Mouse (Mus musculus) spleen, adult 18-20 months (tissue): ENCODE measurements around the gene Apoc4.
"Not testable (repeated sequence)": the region's sequence is repeated elsewhere in the genome, so short reads cannot be mapped to it uniquely, and the experiment has no call there.

Experiments
- DNase-seq, 2 experiments: peaks; one replicate each; pipeline ENCODE4 v3.0.0; 2022; ENCODE audit warnings: mixed read lengths in 2 of 2

Apoc4 gene

GRCm38 (mm10) chr7:19698907-19699826 is 17.9 kb upstream of the Apoc4 start, which contains the start of gene Apoe:
Apoe (minus strand) TSS chr7:19699188.
- peak; percentile 36 to 47 for DNase-seq

- no peak for DNase-seq
Observed at GRCm38 (mm10) chr7:19697949-19698906, 16.9 kb upstream of the Apoc4 start.

DNA sequence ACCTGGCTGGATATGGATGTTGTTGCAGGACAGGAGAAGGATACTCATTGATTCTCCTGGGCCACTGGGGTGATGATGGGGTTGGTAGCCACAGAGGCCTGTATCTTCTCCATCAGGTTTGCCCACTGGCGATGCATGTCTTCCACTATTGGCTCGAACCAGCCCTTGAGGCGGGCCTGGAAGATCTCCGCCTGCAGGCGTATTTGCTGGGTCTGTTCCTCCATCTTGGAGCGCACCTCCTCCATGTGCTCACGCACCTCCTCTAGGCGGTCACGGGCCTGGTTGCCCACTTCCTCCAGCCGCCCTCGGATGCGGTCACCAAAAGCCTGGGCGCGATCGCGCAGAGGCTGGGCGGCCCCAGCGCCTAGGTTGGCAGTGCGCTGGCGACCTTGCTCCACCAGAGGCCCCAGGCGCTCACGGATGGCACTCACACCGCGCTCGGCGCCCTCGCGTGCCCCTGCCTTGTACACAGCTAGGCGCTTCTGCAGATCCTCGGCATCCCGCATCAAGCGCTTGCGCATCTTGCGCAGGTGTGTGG is 15.1 kb upstream of the Apoc4 start:
- DNase-seq, result no peak

GRCm38 (mm10) chr7:19695881-19696280 is 14.6 kb upstream of the Apoc4 start:
- no peak for DNase-seq

GRCm38 (mm10) chr7:19695213-19695594 is 13.9 kb upstream of the Apoc4 start:
- no peak for DNase-seq

- DNase-seq, result no peak
Observed at GRCm38 (mm10) chr7:19694336-19695212, 13.3 kb upstream of the Apoc4 start.

DNA sequence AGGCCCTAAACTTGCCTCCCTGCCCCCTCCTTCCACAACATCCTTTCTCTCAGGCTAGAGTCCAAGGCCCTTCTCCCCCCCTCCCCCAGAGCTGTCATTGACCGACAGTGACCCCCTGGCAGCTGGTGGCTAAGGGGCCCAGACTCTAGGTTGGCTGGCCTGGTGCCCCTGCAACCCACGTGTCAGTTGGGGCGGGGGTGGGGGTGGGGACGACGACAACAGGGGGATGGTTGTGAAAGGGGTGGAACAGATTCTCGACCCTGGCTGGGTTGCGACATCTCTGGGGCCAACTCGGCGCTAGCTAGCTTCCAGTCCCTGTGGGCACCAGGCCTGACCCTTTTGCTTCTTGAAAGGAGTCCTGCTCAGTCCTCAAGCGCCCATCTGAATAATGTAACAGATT is 12.1 kb upstream of the Apoc4 start:
- peak in 1 of 2 experiments; percentile 16 for DNase-seq

DNA sequence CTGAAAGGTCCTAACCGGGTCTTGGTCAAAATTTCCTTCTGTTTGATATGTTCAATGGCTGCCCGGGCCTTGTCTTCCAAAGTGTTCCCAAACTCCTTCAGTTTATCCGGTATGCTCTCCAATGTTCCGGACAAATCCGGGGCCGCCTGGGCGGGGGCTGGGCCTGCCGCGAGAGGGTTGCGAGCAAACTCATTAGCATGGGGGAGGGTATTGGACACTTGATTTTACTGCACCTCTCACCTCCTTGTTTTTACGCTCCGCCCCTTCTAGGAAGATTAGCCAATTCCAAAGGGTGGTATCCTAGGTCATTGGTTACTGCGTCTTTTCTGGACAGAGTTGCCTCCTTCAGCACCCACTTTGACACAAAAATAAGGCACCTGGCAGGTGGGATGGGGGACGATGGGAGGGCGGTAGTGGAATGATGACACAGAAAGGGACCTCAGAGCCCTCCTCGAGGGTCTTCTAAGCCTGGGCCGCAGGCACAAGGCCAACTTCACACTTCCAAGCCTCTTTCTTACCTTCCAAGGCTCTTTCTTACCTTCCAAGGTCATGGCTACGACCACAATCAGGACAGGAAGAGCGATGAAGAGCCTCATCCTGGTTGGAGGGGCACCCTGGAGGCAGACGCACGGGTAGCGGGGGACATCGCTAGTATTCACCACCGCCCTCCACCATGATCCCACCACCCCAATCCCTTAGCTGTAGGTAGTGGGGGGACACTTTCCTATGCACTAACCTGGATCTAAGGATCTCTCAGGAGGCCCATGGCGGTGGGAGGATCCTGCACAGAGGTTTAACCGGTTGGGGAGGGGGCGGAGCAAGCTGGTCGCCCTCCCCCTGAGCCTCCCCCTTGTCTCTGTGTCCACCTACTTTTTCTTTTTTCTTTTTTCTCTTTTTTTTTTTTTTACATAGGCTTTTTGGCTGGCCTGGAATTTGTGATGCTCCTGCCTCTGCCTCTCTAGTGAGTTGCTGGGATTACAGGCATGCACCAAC is 10.9 kb upstream of the Apoc4 start, which contains the start of gene Apoc1:
Gene Apoc1, minus strand, starts transcription at position 788 of the 993 bp plus-strand sequence.
- DNase-seq, result no peak

DNA sequence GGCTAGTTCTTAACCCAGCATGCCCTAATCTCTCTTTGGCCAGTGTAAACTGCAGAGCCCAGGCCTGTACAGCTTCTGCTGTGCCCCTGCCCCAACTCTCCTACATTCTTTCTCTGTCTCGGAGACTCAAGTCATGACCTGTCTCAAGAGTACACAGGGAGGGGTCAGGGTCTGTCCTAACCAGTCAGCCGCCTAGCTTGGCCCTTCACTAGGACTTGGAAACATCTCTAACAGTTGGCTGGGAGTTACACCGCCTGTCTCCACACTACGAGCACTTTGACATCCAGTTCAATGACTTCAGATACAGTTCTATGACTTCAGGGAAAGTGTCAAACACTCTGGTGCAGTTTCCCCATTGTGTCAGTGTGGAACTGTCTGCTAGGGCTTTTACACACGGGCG is 10.2 kb upstream of the Apoc4 start:
- DNase-seq, result no peak

DNA sequence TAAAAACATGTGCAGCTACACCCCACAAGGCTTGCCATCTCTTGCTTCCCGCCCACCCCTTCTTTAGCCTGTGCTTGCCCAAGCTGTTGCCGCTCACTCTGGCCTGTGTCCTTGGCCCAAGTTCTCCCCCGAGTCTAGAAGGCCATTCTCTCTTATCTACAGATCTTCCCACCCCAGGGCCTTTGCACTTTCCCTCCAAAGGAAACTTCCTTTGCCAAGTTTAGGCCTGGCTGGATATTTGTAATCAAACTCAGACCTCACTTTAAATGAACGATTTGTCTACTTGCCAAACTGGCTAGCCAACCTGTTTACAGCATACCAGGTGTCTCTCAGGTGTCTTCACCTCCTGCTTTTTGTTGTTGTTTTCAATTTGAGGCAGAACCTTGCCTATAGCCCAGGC is 9.6 kb upstream of the Apoc4 start:
- DNase-seq, result no peak

GRCm38 (mm10) chr7:19688611-19689010 is 7.3 kb upstream of the Apoc4 start:
- no peak for DNase-seq

- DNase-seq, result no peak
Observed at GRCm38 (mm10) chr7:19688101-19688500, 6.8 kb upstream of the Apoc4 start.

GRCm38 (mm10) chr7:19686927-19687583 is 5.8 kb upstream of the Apoc4 start:
- not testable (repeated sequence) for DNase-seq

DNA sequence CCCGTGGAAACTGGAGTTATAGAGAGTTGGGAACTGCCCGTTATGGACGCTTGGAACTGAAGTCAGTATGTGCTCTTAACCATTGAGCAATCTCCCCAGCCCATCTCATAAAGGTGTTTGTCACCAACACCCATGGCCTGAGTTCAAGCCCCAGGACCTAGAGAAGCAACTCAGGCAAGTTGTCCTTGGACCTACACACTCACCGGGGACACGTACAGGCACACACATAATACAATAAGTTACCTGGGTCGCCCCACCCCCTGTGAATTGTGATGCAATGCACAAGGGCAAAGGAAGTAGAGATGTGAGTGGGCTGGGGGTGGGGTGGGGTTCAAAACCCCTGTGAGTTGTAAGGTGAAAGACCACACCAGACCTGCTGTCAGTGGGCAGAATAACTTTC is 5.2 kb upstream of the Apoc4 start:
- DNase-seq, result no peak

DNA sequence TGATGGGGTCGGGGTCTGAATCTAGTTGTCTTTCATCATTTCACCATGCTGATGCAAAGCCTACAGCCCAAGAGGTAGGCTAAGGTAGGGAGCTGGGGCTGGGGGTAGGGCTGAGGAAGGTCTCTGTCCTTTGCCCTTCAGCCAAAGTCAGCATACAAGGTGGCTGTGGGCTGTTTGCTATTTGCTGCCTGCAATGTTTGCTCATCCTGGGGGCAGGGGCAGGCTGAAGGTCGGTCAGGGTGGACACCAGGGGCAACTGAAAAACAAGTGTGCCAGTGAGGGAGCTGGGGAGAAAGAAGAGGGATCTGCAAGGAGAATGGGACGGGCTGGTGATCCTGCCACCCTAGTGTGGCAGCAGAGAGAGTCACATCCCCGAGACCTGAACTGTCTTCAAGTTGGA is 4.1 kb upstream of the Apoc4 start:
- DNase-seq, result no peak

GRCm38 (mm10) chr7:19683771-19684201 is 2.5 kb upstream of the Apoc4 start:
- peak; percentile 50 to 54 for DNase-seq

DNA sequence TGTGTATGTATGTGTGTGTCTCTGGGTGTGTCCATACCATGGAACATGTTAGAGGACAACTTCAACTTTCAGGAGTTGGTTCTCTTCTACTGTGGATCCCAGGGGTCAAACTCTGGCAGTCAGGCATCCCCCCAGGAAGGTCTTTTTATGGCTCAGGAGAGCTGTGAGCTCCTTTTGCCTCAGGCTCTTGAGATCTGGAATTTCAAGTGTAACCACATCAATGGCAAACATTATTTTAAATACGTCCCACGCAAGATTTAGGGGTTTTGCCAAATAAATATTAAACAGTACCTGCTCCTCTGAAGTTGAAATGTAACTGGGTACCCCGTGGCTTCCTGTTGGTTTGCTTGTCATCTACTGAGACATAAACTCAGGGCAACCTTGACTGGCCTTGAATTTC is 1.7 kb upstream of the Apoc4 start:
- DNase-seq, result no peak

DNA sequence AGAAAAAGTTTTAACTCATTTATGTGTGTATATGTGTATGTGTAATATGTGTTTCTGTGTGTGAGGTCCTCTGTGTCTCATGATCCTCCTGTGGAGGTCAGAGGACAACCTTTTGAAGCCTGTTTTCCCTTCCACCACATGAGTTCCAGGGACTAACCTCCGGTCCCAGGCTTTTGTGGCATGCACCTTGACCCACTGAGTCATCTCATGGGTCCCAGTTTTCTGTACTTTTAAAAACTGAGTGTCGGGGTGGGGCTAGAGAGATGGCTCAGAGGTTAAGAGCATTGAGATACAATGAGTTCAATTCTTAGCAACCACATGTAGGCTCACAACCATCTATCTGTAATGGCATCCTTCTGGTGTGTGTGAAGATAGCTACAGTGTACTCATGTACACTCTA is 577 bp downstream of the Apoc4 start:
- DNase-seq, result no peak

DNA sequence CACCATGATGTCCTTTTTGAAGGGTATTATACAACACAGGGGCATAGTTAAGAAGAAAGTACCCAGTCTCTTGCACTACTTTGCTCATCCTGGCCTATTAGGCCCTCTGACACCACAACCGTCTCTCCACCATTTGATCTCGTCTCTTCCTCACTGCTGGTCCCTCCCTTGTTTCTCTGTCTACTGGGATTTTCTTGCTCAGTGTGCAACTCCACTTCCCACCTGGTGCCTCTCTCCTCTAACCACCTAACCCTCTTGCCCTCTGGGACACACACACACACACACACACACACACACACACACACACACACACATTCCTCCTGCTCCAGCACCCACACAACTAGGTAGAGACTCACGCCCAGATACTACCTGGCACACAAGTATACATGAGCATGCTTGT is 2.4 kb downstream of the Apoc4 start:
- no peak for DNase-seq

- no peak for DNase-seq
Observed at GRCm38 (mm10) chr7:19677872-19678271, 3.4 kb downstream of the Apoc4 start, which contains the start of gene Apoc2. Apoc2 (minus strand) TSS chr7:19677941.
